Mouse (Mus musculus) urinary bladder, postnatal 10 days (tissue): ENCODE data around the gene Zfp113.

Experiments
- DNase-seq: peaks from one replicate; pipeline ENCODE4 v3.0.0; 2022; ENCODE audit warnings: low spot score

Zfp113 gene

DNA sequence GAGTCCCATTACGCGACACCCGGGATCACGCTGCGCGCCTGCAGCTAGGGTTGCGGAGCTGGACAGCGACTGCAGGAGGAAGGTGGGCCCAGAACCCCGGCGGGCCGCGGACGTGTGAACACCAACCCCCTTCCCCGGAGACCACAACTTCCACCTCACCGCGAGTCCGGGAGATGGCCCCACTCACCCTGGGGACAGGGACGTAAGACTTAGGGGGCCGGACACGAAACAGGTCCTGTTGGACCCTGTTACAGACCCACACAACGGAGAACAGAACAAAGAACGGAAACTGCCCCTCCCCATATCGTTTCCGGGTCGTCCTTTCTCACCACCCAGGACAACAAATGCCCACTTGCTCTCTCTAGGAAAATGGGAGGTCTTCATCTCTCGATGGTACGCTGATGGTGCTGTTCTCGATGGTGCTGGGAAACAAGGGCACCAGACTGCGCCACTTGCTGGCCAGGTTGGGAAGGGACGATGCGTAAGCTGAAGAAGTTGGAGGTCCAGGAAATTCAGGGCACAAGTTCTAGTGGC is at the start of gene Zfp113:
Zfp113 (minus strand) TSS at position 302 of the 534 bp plus-strand sequence.
- DNase-seq = no peak

DNA sequence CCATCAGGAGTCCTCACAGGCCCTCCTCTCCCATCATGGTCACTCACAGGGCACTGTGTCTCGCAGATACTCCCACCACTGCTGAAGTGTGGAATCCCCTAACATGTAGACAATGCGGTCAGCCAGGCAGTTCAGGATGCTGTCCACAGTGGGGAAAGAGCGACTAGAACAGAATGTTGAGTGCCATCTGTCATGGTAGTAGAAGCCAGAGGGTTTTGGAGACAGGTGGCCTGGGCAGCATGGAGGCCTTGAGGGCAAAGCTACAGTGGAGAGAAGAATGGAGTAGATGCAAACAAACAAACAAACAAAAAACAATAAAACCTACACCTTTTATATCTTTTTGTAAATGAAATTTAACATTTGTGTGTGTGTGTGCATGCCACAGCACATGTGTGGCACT is 46.5 kb upstream of the Zfp113 start:
- no peak for DNase-seq

DNA sequence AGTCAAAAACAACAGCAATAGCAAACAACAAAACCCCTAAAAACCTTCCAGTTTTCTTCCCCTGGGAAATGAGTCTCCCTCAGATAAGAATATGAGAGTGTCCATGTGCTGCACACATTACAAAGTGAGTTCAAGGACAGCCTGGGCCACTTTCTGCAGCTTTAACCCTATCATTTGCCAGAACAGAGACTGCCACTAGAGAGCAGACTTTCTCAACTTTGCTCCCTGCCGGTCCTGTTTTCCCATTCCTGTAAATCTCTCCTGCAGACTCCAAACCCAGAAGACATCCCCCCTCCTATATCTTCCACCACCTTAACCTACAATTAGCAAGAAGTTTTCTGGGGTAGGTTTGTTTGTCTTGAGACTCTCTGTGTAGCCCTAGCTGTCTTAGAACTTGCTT is 44.0 kb upstream of the Zfp113 start:
- DNase-seq = no peak

DNA sequence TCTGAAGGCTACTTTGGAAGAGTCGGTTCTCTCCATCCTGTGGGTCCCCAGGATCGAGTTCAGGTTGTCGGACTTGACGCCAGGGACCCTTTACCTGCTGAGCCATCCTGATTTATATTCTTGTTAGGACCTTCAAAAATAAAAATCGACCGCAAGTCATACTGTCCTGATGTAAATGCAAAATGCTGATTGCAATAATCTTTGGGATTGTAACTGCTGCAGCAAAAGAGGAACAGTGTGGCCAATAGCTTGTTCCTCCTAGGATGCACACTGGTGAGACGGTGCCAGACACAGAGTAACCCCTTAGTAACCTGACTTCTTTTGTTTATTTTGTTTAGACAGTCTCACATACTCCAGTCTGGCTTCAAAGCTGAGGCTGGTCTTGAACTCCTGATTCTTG is 39.9 kb upstream of the Zfp113 start:
- no peak for DNase-seq

DNA sequence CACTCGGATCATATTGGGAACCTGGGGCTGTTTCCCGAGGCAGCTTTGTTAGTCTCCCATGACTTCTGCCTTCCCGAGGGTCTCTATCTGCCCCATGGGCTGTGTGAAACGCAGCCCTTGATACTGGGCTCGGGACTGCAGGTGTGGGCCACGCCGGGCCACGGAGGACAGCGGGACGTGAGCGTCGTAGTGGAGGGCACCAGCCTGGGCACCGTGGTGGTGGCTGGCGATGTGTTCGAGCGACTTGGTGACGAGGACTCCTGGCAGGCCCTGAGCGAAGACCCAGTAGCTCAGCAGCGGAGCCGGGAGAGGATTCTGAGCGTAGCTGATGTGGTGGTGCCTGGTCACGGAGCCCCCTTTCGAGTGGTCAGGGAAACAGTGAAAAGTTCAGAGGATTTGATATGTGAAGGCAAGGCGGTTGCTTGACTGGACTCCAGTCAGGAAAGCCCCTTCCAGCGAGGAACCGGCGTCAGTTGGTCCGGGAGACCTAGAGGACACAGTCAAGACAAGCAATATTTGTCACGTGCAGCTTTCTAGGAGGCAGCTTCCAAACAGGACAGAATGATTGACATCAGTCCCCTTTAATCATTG is 39.3 kb upstream of the Zfp113 start:
- DNase-seq = no peak

DNA sequence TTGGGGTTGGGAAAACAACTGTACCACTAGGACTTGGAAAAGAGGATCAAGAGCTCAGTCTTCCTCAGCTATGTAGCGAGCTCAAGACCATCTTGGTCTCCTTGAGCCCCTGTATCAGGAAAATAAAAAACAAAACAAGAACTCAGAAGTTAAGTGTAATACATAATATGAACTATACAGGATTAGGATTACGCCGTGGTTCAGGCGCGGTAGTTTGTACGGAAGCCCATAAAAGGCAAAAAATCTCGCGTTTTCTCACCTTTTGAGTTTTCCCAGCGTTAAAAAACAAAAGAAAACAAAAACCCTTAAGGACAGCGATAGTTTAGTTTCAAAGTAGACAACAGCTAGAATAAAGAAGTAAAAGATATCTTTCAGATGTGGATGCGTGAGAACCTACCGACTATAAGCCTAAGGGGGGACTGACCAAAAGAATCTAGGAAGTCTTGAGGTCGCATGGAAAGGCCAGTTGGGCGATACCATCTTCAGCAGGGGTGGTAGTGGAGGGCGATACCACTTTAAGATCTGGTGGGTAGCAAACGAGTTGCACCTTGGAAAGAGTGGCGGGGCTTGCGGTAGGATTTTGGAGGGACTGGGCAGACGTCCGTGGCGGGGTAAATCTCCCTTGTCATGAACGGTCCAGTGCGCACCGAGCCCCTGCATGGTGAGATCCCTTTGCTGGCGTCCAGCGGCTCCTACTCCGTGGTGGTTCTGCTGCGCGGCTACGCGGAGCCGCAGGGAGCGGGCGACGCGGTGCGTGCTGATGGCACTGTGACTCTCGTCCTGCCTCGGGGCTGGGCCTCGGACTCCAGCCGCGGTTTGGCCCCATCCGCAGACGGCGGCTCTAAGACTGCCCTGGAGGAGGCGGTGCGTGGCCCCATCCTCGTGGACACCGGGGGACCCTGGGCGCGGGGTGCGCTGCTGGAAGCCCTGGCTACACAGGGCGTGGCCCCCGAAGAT is 38.5 kb upstream of the Zfp113 start, which contains the start of gene Mblac1:
Mblac1 (plus strand) TSS at position 544 of the 957 bp plus-strand sequence.
- DNase-seq = peak; percentile 44

DNA sequence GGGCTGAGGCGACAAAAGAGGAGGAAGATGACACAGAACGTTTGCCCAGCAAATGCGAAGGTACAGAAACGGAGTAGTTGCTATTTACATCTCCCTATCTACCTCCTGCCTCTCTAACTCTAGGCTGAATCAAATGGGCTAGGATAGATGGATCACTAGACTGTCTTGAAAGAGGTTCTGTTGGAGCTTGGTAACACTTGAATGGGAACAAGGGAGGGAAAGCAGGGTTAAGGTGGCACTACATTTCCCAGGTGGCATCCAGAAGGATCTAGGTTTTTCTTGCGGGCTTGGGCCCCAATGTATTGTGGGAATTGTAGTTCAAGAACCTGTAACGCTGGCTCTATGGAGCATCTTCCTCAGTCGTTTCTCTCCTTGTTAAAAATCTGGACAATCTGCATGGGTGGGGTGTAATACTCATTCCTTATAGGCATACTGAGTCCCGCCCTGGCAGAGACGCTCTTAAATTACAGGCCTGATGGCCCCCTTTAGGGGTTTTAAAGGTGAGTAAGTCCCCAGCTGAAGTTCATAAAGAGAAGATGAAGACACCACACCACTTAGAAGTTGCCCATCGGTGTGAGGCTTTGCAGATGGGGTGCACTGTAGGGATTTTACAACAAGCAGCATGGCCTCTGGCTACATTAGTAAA is 32.2 kb upstream of the Zfp113 start:
- DNase-seq = no peak

DNA sequence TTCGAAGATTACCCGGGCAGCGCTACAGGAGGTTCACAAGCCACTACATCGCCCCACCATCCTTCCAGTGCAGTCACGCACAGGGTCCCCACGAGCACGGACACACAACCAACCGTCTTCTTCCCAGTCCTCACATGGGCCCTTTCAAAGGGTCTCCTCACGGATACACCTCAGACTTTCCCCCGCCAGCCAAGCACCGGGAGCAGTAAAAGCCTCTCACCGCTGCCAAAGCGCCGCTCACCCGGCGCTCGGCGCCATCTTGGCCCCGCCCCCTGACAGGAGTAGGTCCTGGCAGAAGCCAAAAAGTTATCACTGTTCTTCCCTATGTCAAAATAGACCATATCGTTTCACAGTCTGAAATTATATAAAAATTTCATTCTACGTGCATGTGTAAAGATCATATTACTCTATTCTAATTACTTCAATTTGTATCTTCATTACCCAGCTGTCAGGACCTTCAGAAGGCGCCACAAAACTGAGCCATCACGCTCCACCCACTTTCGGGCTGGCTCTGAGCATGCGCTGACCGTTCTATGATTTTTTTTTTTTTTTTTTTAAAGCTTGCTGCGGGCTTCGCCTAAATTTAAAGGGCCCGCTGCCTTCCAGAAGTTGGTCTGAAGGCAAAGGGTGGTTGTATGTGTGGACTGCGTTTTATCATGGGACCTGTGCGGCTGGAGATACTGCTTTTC is 31.6 kb upstream of the Zfp113 start, which contains the start of the genes Taf6 and Cnpy4:
Taf6 (minus strand) TSS at position 502 of the 689 bp plus-strand sequence.
Cnpy4 (plus strand) TSS at position 536 of the 689 bp plus-strand sequence.
- peak; percentile 32 for DNase-seq

DNA sequence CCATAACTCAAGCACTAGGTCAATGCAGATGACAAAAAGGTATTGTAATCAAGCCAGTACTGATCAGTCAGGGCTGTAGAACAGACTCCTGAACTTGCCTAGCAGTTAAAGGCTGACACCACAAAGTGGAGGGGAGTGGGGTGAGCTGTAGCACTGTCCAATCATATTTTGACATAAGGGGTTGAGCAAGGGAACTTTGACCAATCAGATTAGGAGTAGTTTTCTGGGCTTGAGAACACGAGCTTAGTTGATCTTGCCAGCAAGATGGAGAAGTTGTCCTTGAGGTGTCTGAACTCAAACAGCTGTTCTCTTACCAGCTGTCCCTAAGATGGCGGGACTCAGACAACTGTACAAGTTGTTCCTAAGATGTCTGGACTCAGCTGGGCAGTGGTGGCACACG is 17.7 kb upstream of the Zfp113 start:
- DNase-seq = no peak

DNA sequence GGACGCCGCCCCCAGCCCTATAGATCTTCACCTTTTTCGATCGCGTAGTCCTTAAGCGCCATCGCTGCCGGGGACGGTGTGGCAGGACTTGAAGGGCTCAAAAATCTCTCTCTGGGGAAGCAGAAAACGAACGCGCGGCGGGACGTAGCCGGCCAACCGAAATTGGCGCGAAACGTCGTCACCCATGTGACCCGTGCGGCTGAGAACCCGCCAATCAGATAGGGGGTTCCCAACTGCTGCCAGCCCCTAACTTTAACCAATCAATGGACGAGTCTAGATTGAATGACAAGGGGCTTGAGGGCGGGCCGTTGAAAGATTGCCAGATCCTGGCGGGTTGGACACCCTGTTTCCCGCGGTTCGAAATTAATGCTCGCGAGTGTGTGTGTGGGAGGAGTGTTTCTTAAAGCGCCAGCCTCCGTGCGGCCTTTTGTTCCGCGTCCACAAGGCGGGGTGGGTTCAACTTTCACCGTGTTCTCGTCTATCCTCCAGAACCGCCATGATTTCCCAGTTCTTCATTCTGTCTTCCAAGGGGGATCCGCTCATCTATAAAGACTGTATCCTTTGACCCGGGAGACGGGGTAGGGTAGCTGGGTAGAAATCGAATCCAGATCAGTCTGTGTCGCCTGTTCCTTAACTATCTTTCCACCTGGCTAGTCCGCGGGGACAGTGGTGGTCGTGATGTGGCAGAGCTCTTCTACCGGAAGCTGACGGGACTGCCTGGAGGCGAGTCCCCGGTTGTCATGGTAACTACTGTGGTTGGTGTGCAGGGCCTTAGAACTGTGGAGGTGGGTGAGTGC is 16.3 kb upstream of the Zfp113 start, which contains the start of the genes Ap4m1 and Mcm7:
Ap4m1 (plus strand) TSS at position 308 of the 797 bp plus-strand sequence.
Mcm7 (minus strand) TSS at position 728 of the 797 bp plus-strand sequence.
- DNase-seq = peak; percentile 89

DNA sequence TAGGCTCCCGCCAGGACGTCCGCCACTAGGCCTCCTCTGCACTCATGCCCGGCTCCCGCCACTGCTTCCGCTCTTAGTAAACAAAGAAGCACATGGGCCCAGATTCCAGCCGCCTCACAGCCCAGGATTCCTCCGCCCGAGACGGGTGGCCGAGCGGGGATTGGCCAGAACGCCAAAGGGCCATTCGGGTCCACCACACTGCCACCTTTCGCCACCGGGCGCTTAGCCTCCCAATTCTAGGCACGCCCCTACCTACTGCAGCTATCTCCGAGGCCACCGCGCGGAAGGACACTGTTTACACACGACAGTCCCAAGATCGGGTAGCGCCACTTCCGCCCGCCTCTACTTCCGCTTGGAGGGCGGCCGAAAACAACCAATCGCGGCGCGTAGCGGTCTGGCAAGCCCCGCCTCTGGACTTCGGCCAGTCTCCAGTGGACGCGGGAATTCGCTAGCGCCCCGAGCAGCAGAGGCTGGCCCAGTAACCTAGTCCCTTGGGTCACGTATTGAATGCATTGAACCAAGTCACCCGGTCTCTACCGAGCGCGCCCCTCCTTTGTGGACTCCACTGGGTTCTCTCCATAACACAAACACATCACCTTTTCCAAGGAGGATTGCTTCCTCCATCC is 15.5 kb upstream of the Zfp113 start:
- peak; percentile 90 for DNase-seq

DNA sequence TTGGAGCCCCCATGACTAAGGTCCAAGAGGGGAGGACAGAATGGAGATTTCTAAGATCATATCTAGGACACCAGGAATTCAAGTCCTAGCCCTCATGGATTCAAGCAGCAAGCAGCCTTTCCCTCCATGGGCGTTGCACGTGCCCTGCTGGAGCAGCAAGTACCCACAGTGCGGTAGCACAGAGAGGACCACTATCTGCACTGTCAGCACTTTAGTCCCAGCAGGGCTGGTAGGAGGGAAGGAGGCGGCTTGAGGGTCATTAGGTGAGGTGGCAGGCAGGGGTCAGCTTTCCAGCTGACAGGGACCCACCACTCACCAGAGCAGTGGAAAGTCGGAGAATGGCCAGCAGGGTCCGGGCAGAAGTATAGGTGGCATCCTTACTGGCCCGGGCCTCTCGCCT is 10.1 kb upstream of the Zfp113 start:
- DNase-seq = no peak

DNA sequence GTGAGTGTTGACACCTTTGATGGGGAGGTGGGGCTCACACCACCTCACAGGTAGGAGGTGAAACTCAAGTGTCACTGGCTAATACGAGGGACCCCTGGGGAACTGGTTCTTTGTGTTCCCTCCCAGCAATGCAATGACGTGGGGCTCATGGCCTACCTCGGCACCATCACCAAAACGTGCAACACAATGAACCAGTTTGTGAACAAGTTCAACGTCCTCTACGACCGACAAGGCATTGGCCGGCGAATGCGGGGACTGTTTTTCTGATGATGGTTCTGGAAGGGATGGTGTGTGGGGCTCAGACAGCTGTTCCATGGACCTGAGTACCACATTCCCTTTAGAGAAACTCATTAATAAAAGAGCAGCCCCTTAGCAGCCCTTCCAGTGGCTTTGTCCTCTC is 8.1 kb upstream of the Zfp113 start:
- DNase-seq = no peak

DNA sequence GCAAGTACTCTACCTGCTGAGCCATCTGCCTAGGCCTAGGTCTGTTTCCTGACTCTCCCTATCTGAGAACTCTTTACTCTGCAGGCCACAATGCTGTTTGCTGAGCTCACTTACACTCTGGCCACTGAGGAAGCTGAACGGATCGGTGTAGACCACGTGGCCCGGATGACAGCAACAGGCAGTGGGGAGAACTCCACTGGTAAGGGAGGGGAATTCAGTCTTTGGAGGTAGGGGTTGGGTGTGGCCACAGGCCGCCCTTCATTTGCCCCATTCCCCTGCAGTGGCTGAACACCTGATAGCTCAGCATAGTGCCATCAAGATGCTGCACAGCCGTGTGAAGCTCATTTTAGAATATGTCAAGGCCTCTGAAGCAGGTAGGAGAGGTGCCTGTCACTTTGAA is 7.5 kb upstream of the Zfp113 start:
- DNase-seq = no peak

DNA sequence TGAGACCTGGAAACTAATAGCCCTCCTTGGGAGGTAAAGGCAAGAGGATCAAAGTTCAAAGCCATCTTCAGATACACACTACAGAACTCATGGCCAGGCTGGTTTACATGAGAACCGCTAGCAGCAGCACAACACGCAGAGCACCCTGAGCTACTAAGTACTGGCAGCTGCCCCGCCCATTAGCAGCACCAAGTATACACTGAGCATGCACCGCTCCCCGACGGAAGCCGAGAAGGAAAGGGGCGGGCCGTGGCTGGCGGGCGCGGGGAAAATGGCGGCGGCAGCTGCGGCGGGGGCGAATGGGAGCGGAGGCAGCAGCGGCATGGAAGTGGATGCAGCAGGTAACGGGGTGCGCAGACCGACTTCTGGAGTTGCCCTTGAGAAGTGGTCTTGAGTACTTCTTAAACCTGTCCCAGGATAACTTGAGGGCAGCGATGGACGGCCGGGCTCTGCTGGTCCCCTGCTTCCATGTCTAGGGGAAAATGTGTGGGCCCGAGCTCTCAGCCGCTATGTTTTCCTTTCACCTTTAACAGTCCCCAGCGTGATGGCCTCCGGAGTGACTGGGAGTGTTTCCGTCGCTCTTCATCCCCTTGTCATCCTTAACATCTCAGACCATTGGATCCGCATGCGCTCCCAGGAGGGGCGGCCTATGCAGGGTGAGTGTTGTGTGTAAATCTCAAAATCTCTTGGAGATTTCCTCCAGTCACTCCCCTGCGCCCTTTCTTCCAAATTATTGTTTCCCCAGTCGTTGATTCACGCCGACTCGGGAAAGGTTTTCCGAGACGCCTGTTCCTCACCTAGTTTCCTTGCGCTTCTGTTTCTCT is 5.5 kb upstream of the Zfp113 start, which contains the start of gene Cops6:
Cops6 (plus strand) TSS at position 230 of the 824 bp plus-strand sequence.
- DNase-seq = peak; percentile 87

DNA sequence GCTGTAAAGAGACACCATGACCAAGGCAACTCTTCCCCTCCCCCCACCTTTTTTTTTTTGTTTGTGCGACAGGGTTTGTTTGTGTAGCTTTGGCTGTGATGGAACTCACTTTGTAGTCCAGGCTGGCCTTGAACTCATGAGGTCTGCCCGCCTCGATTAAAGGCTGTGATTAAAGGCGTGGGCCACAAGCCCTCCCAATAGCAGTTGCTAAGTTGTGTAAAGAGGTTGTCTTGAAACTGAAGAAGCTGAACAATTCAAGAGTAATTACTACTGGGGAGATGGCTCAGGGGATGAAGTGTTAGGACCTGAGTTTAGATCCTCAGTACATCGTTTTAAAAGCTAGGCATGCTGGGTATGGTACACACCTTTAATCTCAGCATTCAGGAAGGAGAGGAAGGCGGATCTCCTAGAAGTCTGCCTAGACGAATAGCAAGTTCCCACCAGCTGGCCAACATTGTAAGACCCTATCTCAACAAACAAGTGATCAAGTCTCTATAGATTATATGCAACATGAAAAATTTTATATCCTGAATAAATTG is 4.7 kb upstream of the Zfp113 start:
- no peak for DNase-seq

DNA sequence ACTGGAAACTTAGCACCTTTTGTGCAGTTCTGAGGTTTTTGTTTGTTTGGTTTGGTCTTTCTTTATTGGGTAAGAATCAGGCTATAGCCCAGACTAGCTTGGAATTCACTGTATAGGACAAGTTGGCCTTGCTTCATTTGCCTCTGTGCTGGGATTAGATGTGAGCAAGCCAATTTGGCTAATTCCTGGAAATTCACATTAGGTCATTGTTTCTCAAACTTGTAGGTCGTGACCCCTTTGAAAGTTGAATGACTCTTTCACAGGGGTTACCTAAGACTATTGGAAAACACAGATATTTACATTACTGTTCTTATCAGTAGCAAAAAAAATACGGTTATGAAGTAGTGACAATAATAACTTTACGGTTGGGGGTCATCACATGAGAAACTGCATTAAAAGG is 1.2 kb downstream of the Zfp113 start:
- no peak for DNase-seq

DNA sequence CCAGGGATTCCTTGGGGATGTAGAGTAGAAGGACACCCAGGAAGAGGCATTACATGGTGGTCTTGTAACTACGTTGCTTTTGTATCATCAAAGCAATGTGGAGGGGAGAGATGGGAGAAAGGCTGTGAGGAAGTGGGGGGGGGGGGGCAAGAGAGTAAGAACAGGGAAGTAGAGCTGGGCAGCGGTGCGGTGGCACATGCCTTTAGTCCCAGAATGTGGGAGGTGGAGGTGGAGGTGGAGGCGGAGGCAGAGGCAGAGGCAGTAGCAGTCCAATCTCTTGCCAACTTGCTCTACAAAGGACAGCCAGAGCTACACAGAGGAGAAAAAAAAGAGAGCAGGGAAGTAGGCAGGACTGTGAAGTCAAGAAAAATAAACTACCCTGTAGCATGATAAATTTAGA is 17.0 kb downstream of the Zfp113 start:
- no peak for DNase-seq
